15 mouse cellular contexts compared by ENCODE assay signal in genomic region chr3:81044653-81045343, GRCm38 (mm10). TPM values are rescaled to one million over a fixed set of nuclear protein-coding genes. Genes with fewer than 3 reads are reported as not detected.
A peak's percentile ranks its signal among the peaks of the same experiment; 100 is the strongest.
DNase-seq lines count a peak whose midpoint lies in the region; ATAC-seq lines count a peak whose summit lies in the region.
"Had no signal": no experiment of that assay in that cellular context is flagged by ENCODE, and none has a peak within 500 bp of the region (broad histone marks: within the 10 kb centered on the region; RNA-seq: fewer than 3 reads in every experiment).

No protein-coding gene starts in this region.

- no peak overlapping the region for H3K4me2 ChIP-seq in kidney, embryonic 14.5 days (replicated peaks; ENCODE audit: low read depth, low read length)
- H3K4me2 ChIP-seq in hindbrain, embryonic 11.5 days (replicated peaks; ENCODE audit: low read depth, low read length), result no peak overlapping the region
- H3K4me2 ChIP-seq in midbrain, embryonic 13.5 days (replicated peaks), result no peak overlapping the region
- H3K4me2 ChIP-seq: embryonic facial prominence, embryonic 12.5 days; liver, embryonic 11.5 days had no signal

- H3K27me3 ChIP-seq in kidney, embryonic 14.5 days (ENCODE audit: control insufficient read depth, insufficient read depth, low read length), result no peaks in the 10 kb centered on the region
- no peaks in the 10 kb centered on the region for H3K27me3 ChIP-seq in hindbrain, embryonic 11.5 days (ENCODE audit: control insufficient read depth, insufficient read depth, low read length)
- H3K27me3 ChIP-seq in midbrain, embryonic 13.5 days, result no peaks in the 10 kb centered on the region
- H3K27me3 ChIP-seq: embryonic facial prominence, embryonic 12.5 days had no signal

- no peaks in the 10 kb centered on the region for H3K9me3 ChIP-seq in kidney, embryonic 14.5 days (ENCODE audit: control insufficient read depth, low read length)
- no peaks in the 10 kb centered on the region for H3K9me3 ChIP-seq in hindbrain, embryonic 11.5 days (ENCODE audit: control insufficient read depth, low read length)
- H3K9me3 ChIP-seq in midbrain, embryonic 13.5 days, result no peaks in the 10 kb centered on the region
- H3K9me3 ChIP-seq: embryonic facial prominence, embryonic 12.5 days; G1E had no signal

- 54% methylated on average over 2 of the region's 2 CpGs for WGBS in kidney, embryonic 14.5 days
- 40% methylated on average over 2 of the region's 2 CpGs for WGBS in hindbrain, embryonic 11.5 days
- 48% methylated on average over 2 of the region's 2 CpGs for WGBS in midbrain, embryonic 13.5 days

- H3K9ac ChIP-seq in kidney, embryonic 14.5 days (ENCODE audit: low read depth, low read length), result no peak overlapping the region
- H3K9ac ChIP-seq in hindbrain, embryonic 11.5 days (ENCODE audit: low read depth, low read length), result no peak overlapping the region
- no peak overlapping the region for H3K9ac ChIP-seq in midbrain, embryonic 13.5 days (replicated peaks)
- H3K9ac ChIP-seq: embryonic facial prominence, embryonic 12.5 days had no signal

- 0 out of 2 replicates have a peak, but pooled peaks have one; percentile 48 for ATAC-seq in kidney, embryonic 14.5 days (ENCODE audit: low FRiP score, low TSS enrichment)
- ATAC-seq in hindbrain, embryonic 11.5 days (ENCODE audit: low FRiP score), result peak; percentile 94
- ATAC-seq in midbrain, embryonic 13.5 days, result peak; percentile 95

- peaks cover 8% of the 10 kb centered on the region; the same call in 1 of the 2 replicates for H3K4me1 ChIP-seq in kidney, embryonic 14.5 days (ENCODE audit: control insufficient read depth, insufficient read depth, low read length)
- 0 out of 2 replicates have a peak, but pooled peaks cover 2% of the 10 kb centered on the region for H3K4me1 ChIP-seq in hindbrain, embryonic 11.5 days (replicated peaks; ENCODE audit: control insufficient read depth, insufficient read depth, low read length)
- peaks cover 16% of the 10 kb centered on the region for H3K4me1 ChIP-seq in midbrain, embryonic 13.5 days (replicated peaks)

- no peak overlapping the region for H3K4me3 ChIP-seq in kidney, embryonic 14.5 days (ENCODE audit: low read length)
- H3K4me3 ChIP-seq in hindbrain, embryonic 11.5 days (ENCODE audit: low read depth, low read length), result no peak overlapping the region
- H3K4me3 ChIP-seq in midbrain, embryonic 13.5 days (replicated peaks), result no peak overlapping the region
- H3K4me3 ChIP-seq: embryonic facial prominence, embryonic 12.5 days had no signal

- H3K27ac ChIP-seq in kidney, embryonic 14.5 days (ENCODE audit: low read depth, low read length), result no peak overlapping the region
- no peak overlapping the region for H3K27ac ChIP-seq in hindbrain, embryonic 11.5 days (ENCODE audit: low read depth, low read length)
- peak overlapping the region; percentile 25; the same call in 1 of the 2 replicates for H3K27ac ChIP-seq in midbrain, embryonic 13.5 days
- H3K27ac ChIP-seq: embryonic facial prominence, embryonic 12.5 days; kidney, postnatal 0 days had no signal

- H3K36me3 ChIP-seq in kidney, embryonic 14.5 days (ENCODE audit: control insufficient read depth, insufficient read depth, low read length), result no peaks in the 10 kb centered on the region
- H3K36me3 ChIP-seq in hindbrain, embryonic 11.5 days (ENCODE audit: control insufficient read depth, insufficient read depth, low read length), result no peaks in the 10 kb centered on the region
- H3K36me3 ChIP-seq in midbrain, embryonic 13.5 days, result no peaks in the 10 kb centered on the region
- H3K36me3 ChIP-seq: embryonic facial prominence, embryonic 12.5 days; G1E had no signal

- DNase-seq in kidney, adult 8-10 months, result no peak
- DNase-seq in ZHBTc4 (ENCODE audit: low read depth, low spot score), result peak; percentile 18
- peak; percentile 25 for DNase-seq in hindbrain, embryonic 11.5 days (ENCODE audit: low spot score)
- no peak for DNase-seq in adrenal gland, adult 2 months
- no peak for DNase-seq in ovary, postnatal 14 days (ENCODE audit: low spot score)
- DNase-seq in adrenal gland, adult (ENCODE audit: inconsistent age in 2 of 2, low spot score in 1 of 2), result no peak
- DNase-seq: cerebellum, adult 9-10 months; heart, adult 11 months had no signal

RNA-seq across cellular contexts. Expression of gene Pdgfc, which starts 8.6 kb away (rescaled TPM):
- polyA plus RNA-seq in kidney, embryonic 14.5 days (2014; fragmentation: Nextera tagmentation; extraction: Ambion mirVana), result 28.7 and 37.8 TPM in 2 replicates
- 17.3 and 22.9 TPM in 2 replicates for polyA plus RNA-seq in hindbrain, embryonic 11.5 days (2014; fragmentation: Nextera tagmentation; extraction: Ambion mirVana)
- polyA plus RNA-seq in midbrain, embryonic 13.5 days (2015; fragmentation: Nextera tagmentation; extraction: Ambion mirVana), result 4.0 and 4.6 TPM in 2 replicates
- total RNA-seq in adrenal gland, adult 2 months (2021), result 10 to 100 TPM in 1 of 2 experiments, 1 to 10 TPM in 1; 6.0 to 11.3 TPM
- 4.1 and 4.9 TPM in 2 replicates for polyA plus RNA-seq in adrenal gland, adult 2 months (2012; rRNA removed)
- total RNA-seq: megakaryocyte-erythroid progenitor cell, adult 5-6 weeks had no signal
- polyA plus RNA-seq: G1E had no signal

Comparison
In these comparisons a context has a peak if more than half of its experiments do, and no peak if none do; other contexts are left out.
1. DNase-seq: peak in ZHBTc4 (single experiment) and hindbrain, embryonic 11.5 days (single experiment); none in kidney, adult 8-10 months (0 of 2), adrenal gland, adult 2 months (single experiment), ovary, postnatal 14 days (single experiment) and adrenal gland, adult (0 of 2).
2. Peak in every context shown above with its lines, with median percentiles within 50 percentile points of each other: ATAC-seq.